ENCODE assay signal across 8 mouse cellular contexts in the genomic region with DNA sequence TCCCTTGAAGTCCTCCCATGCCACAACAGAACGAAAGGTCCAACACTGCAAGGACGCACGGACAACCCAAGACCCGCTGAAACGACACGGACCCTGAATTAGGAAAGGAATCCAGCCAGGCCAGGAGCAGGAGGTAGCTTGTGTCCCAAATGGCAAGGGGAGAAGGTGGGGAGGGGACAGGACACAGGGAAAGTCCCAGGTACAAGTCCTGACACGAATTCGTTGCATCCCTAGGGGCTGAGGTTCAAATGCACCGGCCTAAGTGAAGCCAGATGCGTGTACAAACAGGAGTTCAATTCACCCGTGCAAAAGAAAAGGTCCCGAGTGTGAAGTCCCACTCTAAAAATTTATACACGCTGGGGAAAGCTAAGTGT. TPM values are rescaled to one million over a fixed set of nuclear protein-coding genes. Genes with fewer than 3 reads are reported as not detected.
A peak's percentile ranks its signal among the peaks of the same experiment; 100 is the strongest.
DNase-seq lines count a peak whose midpoint lies in the region; ATAC-seq lines count a peak whose summit lies in the region.

No protein-coding gene starts in this region.

- H3K4me3 ChIP-seq in kidney, embryonic 15.5 days (replicated peaks), result peak overlapping the region; percentile 80
- H3K4me3 ChIP-seq in hindbrain, embryonic 13.5 days, result peak overlapping the region; percentile 95
- H3K4me3 ChIP-seq in midbrain, embryonic 15.5 days, result peak overlapping the region; percentile 67

- 1% methylated on average over 13 of the region's 13 CpGs for WGBS in kidney, embryonic 15.5 days
- WGBS in hindbrain, embryonic 13.5 days, result 2% methylated on average over 13 of the region's 13 CpGs
- WGBS in midbrain, embryonic 15.5 days, result 3% methylated on average over 13 of the region's 13 CpGs

- no peak for ATAC-seq in kidney, embryonic 15.5 days (replicated peaks; ENCODE audit: low FRiP score)
- ATAC-seq in hindbrain, embryonic 13.5 days (ENCODE audit: low FRiP score), result no peak
- no peak for ATAC-seq in midbrain, embryonic 15.5 days (replicated peaks)
- ATAC-seq in megakaryocyte progenitor cell, adult 5-6 weeks (replicated peaks; ENCODE audit: poor library complexity), result no peak

- H3K4me2 ChIP-seq in kidney, embryonic 15.5 days, result peak overlapping the region; percentile 97
- H3K4me2 ChIP-seq in hindbrain, embryonic 13.5 days, result peak overlapping the region; percentile 99
- H3K4me2 ChIP-seq in midbrain, embryonic 15.5 days, result peak overlapping the region; percentile 95

- H3K27ac ChIP-seq in kidney, embryonic 15.5 days, result peak overlapping the region; percentile 100
- peak overlapping the region; percentile 100 for H3K27ac ChIP-seq in hindbrain, embryonic 13.5 days
- peak overlapping the region; percentile 99 for H3K27ac ChIP-seq in midbrain, embryonic 15.5 days

- H3K27me3 ChIP-seq in kidney, embryonic 15.5 days, result no peaks in the 10 kb centered on the region
- H3K27me3 ChIP-seq in hindbrain, embryonic 13.5 days, result no peaks in the 10 kb centered on the region
- no peaks in the 10 kb centered on the region for H3K27me3 ChIP-seq in midbrain, embryonic 15.5 days (replicated peaks)

- intact Hi-C loops in left cerebral cortex, postnatal 14 days (cut with DNase I), result loop anchor here (5.0 kb wide), 1 partner anchor 34 kb away; a partner anchor contains a TSS

- DNase-seq in kidney, adult 11 months, result no peak
- DNase-seq in c-Kit-positive CD71-positive TER-119-negative erythroid progenitor cells, embryonic 14.5 days (ENCODE audit: low read depth), result peak; percentile 19
- DNase-seq in left cerebral cortex, postnatal 14 days (ENCODE audit: low spot score in 2 of 2), result no peak
- DNase-seq in right cerebral cortex, postnatal 36 days (ENCODE audit: low spot score in 2 of 2), result no peak

- peaks cover 43% of the 10 kb centered on the region for H3K4me1 ChIP-seq in kidney, embryonic 15.5 days
- H3K4me1 ChIP-seq in hindbrain, embryonic 13.5 days (replicated peaks), result peaks cover 39% of the 10 kb centered on the region
- H3K4me1 ChIP-seq in midbrain, embryonic 15.5 days, result peaks cover 31% of the 10 kb centered on the region

- peaks cover 44% of the 10 kb centered on the region for H3K36me3 ChIP-seq in kidney, embryonic 15.5 days
- H3K36me3 ChIP-seq in hindbrain, embryonic 13.5 days, result peaks cover 38% of the 10 kb centered on the region
- peaks cover 26% of the 10 kb centered on the region for H3K36me3 ChIP-seq in midbrain, embryonic 15.5 days (replicated peaks)

- peak overlapping the region; percentile 87 for H3K9ac ChIP-seq in kidney, embryonic 15.5 days
- H3K9ac ChIP-seq in hindbrain, embryonic 13.5 days, result peak overlapping the region; percentile 98
- H3K9ac ChIP-seq in midbrain, embryonic 15.5 days, result peak overlapping the region; percentile 81

- no peaks in the 10 kb centered on the region for H3K9me3 ChIP-seq in kidney, embryonic 15.5 days (replicated peaks)
- no peaks in the 10 kb centered on the region for H3K9me3 ChIP-seq in hindbrain, embryonic 13.5 days
- H3K9me3 ChIP-seq in midbrain, embryonic 15.5 days, result no peaks in the 10 kb centered on the region

RNA-seq across cellular contexts. Expression of a gene that starts 1.1 kb away (rescaled TPM):
- polyA plus RNA-seq in kidney, embryonic 15.5 days (2015; fragmentation: Nextera tagmentation; extraction: Ambion mirVana), result 10.3 and 11.3 TPM in 2 replicates
- polyA plus RNA-seq in hindbrain, embryonic 13.5 days (2015; fragmentation: Nextera tagmentation; extraction: Ambion mirVana), result 13.8 and 14.5 TPM in 2 replicates
- 16.2 and 18.1 TPM in 2 replicates for polyA plus RNA-seq in midbrain, embryonic 15.5 days (2015; fragmentation: Nextera tagmentation; extraction: Ambion mirVana)
- 10 to 100 TPM; 61.4 to 65.7 TPM for total RNA-seq in left cerebral cortex, postnatal 14 days (2021)
- 20.5 and 21.7 TPM in 2 replicates for total RNA-seq in megakaryocyte progenitor cell, adult 5-6 weeks (2015)
- total RNA-seq in megakaryocyte progenitor cell, adult 5-6 weeks (2017), result 2.8 and 4.0 TPM in 2 replicates

RNA-seq across cellular contexts. Expression of a gene that starts 10.6 kb away (rescaled TPM):
- polyA plus RNA-seq in kidney, embryonic 15.5 days (2015; fragmentation: Nextera tagmentation; extraction: Ambion mirVana), result 71.5 and 79.5 TPM in 2 replicates
- 58.0 and 58.5 TPM in 2 replicates for polyA plus RNA-seq in hindbrain, embryonic 13.5 days (2015; fragmentation: Nextera tagmentation; extraction: Ambion mirVana)
- 67.2 and 72.1 TPM in 2 replicates for polyA plus RNA-seq in midbrain, embryonic 15.5 days (2015; fragmentation: Nextera tagmentation; extraction: Ambion mirVana)
- 10 to 100 TPM; 52.4 to 54.1 TPM for total RNA-seq in left cerebral cortex, postnatal 14 days (2021)
- total RNA-seq in megakaryocyte progenitor cell, adult 5-6 weeks (2015), result 39.7 and 45.0 TPM in 2 replicates
- total RNA-seq in megakaryocyte progenitor cell, adult 5-6 weeks (2017), result 46.8 and 49.2 TPM in 2 replicates

RNA-seq across cellular contexts. Expression of a gene that starts 10.9 kb away (rescaled TPM):
- 33.7 and 36.2 TPM in 2 replicates for polyA plus RNA-seq in kidney, embryonic 15.5 days (2015; fragmentation: Nextera tagmentation; extraction: Ambion mirVana)
- 14.8 and 17.1 TPM in 2 replicates for polyA plus RNA-seq in hindbrain, embryonic 13.5 days (2015; fragmentation: Nextera tagmentation; extraction: Ambion mirVana)
- polyA plus RNA-seq in midbrain, embryonic 15.5 days (2015; fragmentation: Nextera tagmentation; extraction: Ambion mirVana), result 15.7 and 15.9 TPM in 2 replicates
- 1 to 10 TPM; 6.6 to 7.1 TPM for total RNA-seq in left cerebral cortex, postnatal 14 days (2021)
- 2.6 and 4.7 TPM in 2 replicates for total RNA-seq in megakaryocyte progenitor cell, adult 5-6 weeks (2015)
- total RNA-seq in megakaryocyte progenitor cell, adult 5-6 weeks (2017), result 3.0 and 4.2 TPM in 2 replicates

RNA-seq across cellular contexts. Expression of a gene that starts 33.8 kb away (rescaled TPM):
- polyA plus RNA-seq in kidney, embryonic 15.5 days (2015; fragmentation: Nextera tagmentation; extraction: Ambion mirVana), result 32.6 and 43.2 TPM in 2 replicates
- 11.5 and 15.4 TPM in 2 replicates for polyA plus RNA-seq in hindbrain, embryonic 13.5 days (2015; fragmentation: Nextera tagmentation; extraction: Ambion mirVana)
- polyA plus RNA-seq in midbrain, embryonic 15.5 days (2015; fragmentation: Nextera tagmentation; extraction: Ambion mirVana), result 12.5 and 15.2 TPM in 2 replicates
- total RNA-seq in left cerebral cortex, postnatal 14 days (2021), result 10 to 100 TPM; 11.4 to 13.0 TPM
- total RNA-seq in megakaryocyte progenitor cell, adult 5-6 weeks (2015), result 4.8 and 6.1 TPM in 2 replicates
- 1.1 TPM in 1 of 2 replicates, not detected in the other for total RNA-seq in megakaryocyte progenitor cell, adult 5-6 weeks (2017)

RNA-seq across cellular contexts. Expression of a gene that starts 35.4 kb away (rescaled TPM):
- polyA plus RNA-seq in kidney, embryonic 15.5 days (2015; fragmentation: Nextera tagmentation; extraction: Ambion mirVana), result 35.5 and 40.1 TPM in 2 replicates
- 42.4 and 45.2 TPM in 2 replicates for polyA plus RNA-seq in hindbrain, embryonic 13.5 days (2015; fragmentation: Nextera tagmentation; extraction: Ambion mirVana)
- polyA plus RNA-seq in midbrain, embryonic 15.5 days (2015; fragmentation: Nextera tagmentation; extraction: Ambion mirVana), result 54.5 and 56.7 TPM in 2 replicates
- total RNA-seq in left cerebral cortex, postnatal 14 days (2021), result 100 to 1,000 TPM; 153 to 162 TPM
- total RNA-seq in megakaryocyte progenitor cell, adult 5-6 weeks (2015), result 19.5 and 21.9 TPM in 2 replicates
- total RNA-seq in megakaryocyte progenitor cell, adult 5-6 weeks (2017), result 8.7 and 11.2 TPM in 2 replicates
